Mouse (Mus musculus) forebrain, embryonic 14.5 days (tissue): ENCODE measurements around the gene Efna5. TPM values are rescaled to one million over a fixed set of nuclear protein-coding genes. Genes with fewer than 3 reads are reported as not detected.

ENCODE experiments used
- ATAC-seq: fragments of 200-750 bp; cut with Nextera tagmentation; 2 replicates; pipeline ENCODE4 v1.8.0; 2017; ENCODE audit warnings: mild to moderate bottlenecking, moderate library complexity
- DNase-seq: peaks from one replicate; pipeline ENCODE4 v3.0.0-alpha.2; 2015; ENCODE audit warnings: low spot score
- H3K27ac ChIP-seq: fragments of 300-500 bp; sonication (generic); 2 replicates; pipeline ENCODE4 v1.5.1; 2014; ENCODE audit warnings: low read depth, mild to moderate bottlenecking, control low read depth, low read length, moderate library complexity
- H3K27me3 ChIP-seq: fragments of 300-500 bp; sonication (generic); replicated peaks from 2 replicates; pipeline ENCODE4 v1.6.1; 2014; ENCODE audit warnings: low read length, control low read depth, mixed read lengths; ENCODE audit not compliant: control insufficient read depth, insufficient read depth
- H3K36me3 ChIP-seq: fragments of 300-500 bp; sonication (generic); 2 replicates; pipeline ENCODE4 v1.6.1; 2014; ENCODE audit warnings: low read length, control low read depth; ENCODE audit not compliant: control insufficient read depth, insufficient read depth
- H3K4me1 ChIP-seq: fragments of 300-500 bp; sonication (generic); 2 replicates; pipeline ENCODE4 v1.6.1; 2014; ENCODE audit warnings: antibody characterized with exemption, low read length, control low read depth; ENCODE audit not compliant: control insufficient read depth, insufficient read depth
- H3K4me2 ChIP-seq: fragments of 300-500 bp; sonication (generic); 2 replicates; pipeline ENCODE4 v1.6.1; 2014; ENCODE audit warnings: mild to moderate bottlenecking, control low read depth, low read length
- H3K4me3 ChIP-seq: fragments of 300-500 bp; sonication (generic); 2 replicates; pipeline ENCODE4 v1.5.1; 2014; ENCODE audit warnings: low read depth, low read length, control low read depth
- H3K9ac ChIP-seq: fragments of 300-500 bp; sonication (generic); 2 replicates; pipeline ENCODE4 v1.6.1; 2014; ENCODE audit warnings: mild to moderate bottlenecking, low read length, control low read depth, moderate library complexity
- H3K9me3 ChIP-seq: fragments of 300-500 bp; sonication (generic); replicated peaks from 2 replicates; pipeline ENCODE4 v1.6.1; 2016; ENCODE audit warnings: low read length, control low read depth, mixed read lengths; ENCODE audit not compliant: control insufficient read depth
- WGBS: fragments of 180-500 bp; shearing (Covaris S2); extraction: QIAGEN DNeasy Blood & Tissue Kit; methylation state at CpG from one replicate; pipeline ENCODE4 v1.1.7; 2014; 5-methylcytosine and 5-hydroxymethylcytosine counted together
- polyA plus RNA-seq: library from polyadenylated mRNA; unstranded; fragments of >200 nt; fragmentation: Nextera tagmentation; extraction: Ambion mirVana; gene quantifications from 2 replicates; pipeline ENCODE4 v1.2.1, GENCODE M21; 2014

Efna5 gene
- polyA plus RNA-seq, 1 experiment from 2014 or later, result 18.8 TPM

DNA sequence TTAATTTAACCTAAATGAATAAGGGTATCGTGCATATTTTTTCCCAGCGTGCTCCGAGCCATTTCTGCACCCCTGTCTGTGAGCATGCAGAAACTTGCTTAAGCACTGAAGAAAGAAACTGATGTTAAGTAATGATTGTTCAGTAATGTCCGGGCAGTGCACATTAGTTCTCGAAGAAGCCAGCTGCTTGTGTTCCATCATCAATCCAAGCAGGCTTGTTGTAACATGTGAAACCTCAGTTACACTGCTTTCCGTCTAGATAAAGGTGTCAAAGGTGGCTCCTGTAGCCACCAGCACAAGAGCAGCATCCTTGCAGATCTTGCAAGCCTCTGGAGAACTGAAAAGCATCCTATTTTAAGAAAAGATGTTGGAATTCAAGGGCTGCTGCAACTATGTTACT is 204.3 kb downstream of the Efna5 start:
- Histone ChIP-seq H3K36me3 (no peaks in the 10 kb centered on the region), H3K4me2 (no peak overlapping the region), H3K9ac (no peak overlapping the region), H3K4me3 (no peak overlapping the region), H3K9me3 (no peaks in the 10 kb centered on the region), H3K27ac (no peak overlapping the region), H3K27me3 (no peaks in the 10 kb centered on the region), H3K4me1 (no peaks in the 10 kb centered on the region)
- no peak for ATAC-seq
- 80% methylated on average over 6 of the region's 6 CpGs for WGBS
- DNase-seq, result no peak

DNA sequence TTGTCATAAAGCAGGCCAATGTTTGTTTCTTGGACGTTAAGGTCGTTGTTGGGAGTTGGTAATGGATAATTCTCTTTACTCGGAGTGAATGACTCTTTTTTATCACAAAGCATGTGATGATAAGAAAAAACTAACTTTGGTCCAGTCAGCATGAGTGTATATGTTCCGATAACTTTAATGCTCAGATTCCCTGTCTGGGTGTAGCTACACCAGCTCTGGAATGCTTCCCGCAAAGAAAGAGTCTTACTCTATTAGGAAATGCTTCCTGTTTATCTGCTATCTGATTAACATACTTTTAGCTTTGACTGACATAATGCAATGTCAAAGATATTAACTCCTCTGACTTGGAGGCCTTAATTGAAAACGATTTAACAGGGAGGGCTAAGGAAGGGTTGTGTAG is 204.7 kb downstream of the Efna5 start:
- no peak overlapping the region for H3K4me2 ChIP-seq
- DNase-seq (no peak), ATAC-seq (no peak)
- H3K9me3 ChIP-seq, result no peaks in the 10 kb centered on the region
- 58% methylated on average over 6 of the region's 6 CpGs for WGBS
- no peak overlapping the region for H3K9ac ChIP-seq
- H3K36me3 ChIP-seq, result no peaks in the 10 kb centered on the region
- no peak overlapping the region for H3K4me3 ChIP-seq
- H3K27me3 ChIP-seq, result no peaks in the 10 kb centered on the region
- no peaks in the 10 kb centered on the region for H3K4me1 ChIP-seq
- H3K27ac ChIP-seq, result no peak overlapping the region

DNA sequence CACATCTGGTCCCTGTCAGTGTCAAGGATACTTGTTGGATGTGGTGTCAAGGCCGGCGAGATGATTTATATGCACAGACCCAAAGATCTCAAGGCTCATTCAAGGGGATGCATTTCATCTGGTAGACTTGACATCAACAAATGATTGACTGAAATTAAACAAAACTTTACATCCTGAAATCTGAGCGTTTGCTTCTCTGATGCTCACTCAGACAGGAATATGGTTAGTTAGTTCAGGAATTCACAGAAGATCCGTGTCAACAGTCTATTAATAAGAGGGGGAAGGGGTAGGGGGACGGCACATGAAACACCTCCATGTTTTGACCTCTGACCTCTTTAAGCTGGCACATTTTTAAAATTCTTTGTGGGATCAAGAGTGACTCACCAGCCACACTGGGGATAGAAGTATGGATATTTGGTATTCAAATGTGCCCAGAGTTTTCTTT is 205.3 kb downstream of the Efna5 start:
- Histone ChIP-seq H3K9ac (no peak overlapping the region), H3K9me3 (no peaks in the 10 kb centered on the region), H3K4me1 (no peaks in the 10 kb centered on the region), H3K36me3 (no peaks in the 10 kb centered on the region), H3K27me3 (no peaks in the 10 kb centered on the region), H3K4me3 (no peak overlapping the region), H3K27ac (no peak overlapping the region), H3K4me2 (no peak overlapping the region)
- DNase-seq (no peak), ATAC-seq (no peak)
- WGBS, result 47% methylated on average over 5 of the region's 5 CpGs

DNA sequence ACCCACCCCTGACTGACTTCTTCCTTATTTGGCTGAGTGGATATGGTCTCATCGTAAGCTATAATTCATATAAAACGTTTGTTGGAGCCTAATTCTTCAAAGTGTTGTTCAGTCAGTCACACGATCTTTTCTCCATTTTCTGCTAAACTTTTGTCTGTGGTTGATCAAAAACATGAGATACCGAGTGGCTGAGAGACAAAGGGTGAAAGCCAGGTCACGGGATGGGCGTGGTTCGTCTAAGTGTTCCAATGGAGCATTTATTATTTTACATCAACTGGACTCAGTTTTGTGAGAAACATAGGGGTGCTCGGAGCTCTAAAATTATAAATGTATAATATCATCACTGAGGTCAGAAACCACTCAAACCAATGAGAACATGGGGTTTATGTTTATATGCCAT is 209.0 kb downstream of the Efna5 start:
- no peaks in the 10 kb centered on the region for H3K36me3 ChIP-seq
- no peak for DNase-seq
- H3K9ac ChIP-seq, result no peak overlapping the region
- ATAC-seq, result no peak
- H3K27ac ChIP-seq, result no peak overlapping the region
- H3K4me1 ChIP-seq, result no peaks in the 10 kb centered on the region
- H3K4me3 ChIP-seq, result no peak overlapping the region
- 84% methylated on average over 8 of the region's 8 CpGs for WGBS
- no peak overlapping the region for H3K4me2 ChIP-seq
- no peaks in the 10 kb centered on the region for H3K9me3 ChIP-seq
- H3K27me3 ChIP-seq, result no peaks in the 10 kb centered on the region

DNA sequence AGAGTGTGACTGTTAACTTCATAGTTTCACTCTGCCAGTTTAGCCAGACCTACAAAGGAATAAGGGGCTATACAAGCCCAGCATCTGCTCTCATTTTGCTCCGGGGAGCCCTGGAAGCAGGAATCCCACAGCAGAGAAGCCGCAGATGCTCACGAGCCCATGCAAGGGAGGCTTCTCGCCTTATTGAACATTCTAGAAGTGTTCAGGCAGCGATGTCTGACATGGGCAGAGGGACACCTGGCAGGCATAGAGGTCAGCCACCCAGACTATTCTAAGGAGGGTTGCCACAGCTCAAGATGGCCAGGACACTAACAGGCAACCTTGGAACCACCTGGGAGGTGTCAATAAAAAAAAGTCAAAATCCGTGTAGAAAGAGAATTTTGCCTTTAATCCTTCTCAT is 214.4 kb downstream of the Efna5 start:
- WGBS, result 87% methylated on average over 6 of the region's 6 CpGs
- Histone ChIP-seq H3K9ac (no peak overlapping the region), H3K27ac (no peak overlapping the region), H3K4me3 (no peak overlapping the region), H3K4me2 (no peak overlapping the region), H3K36me3 (no peaks in the 10 kb centered on the region), H3K4me1 (no peaks in the 10 kb centered on the region), H3K9me3 (no peaks in the 10 kb centered on the region), H3K27me3 (no peaks in the 10 kb centered on the region)
- ATAC-seq (no peak), DNase-seq (no peak)

DNA sequence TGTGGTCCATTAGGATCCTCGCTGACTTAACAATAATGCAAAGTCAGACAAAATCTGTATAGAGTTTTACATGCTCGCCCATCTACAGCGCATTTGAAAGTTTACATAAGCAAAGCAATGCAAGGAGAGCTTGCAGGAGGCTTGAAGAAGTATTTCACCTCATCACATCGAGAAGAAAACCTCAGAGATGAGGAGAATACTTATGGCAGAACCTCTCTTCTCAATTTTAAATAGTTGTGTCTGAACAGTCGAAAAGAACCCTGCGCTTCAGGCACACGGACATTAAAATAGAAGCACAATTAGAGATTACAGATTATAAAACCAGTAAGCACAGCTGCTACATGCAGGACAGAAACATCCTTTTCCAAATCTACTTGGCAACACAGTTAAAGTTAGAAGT is 215.3 kb downstream of the Efna5 start:
- H3K9ac ChIP-seq, result no peak overlapping the region
- ATAC-seq, result no peak
- no peak overlapping the region for H3K4me3 ChIP-seq
- H3K27ac ChIP-seq, result no peak overlapping the region
- no peaks in the 10 kb centered on the region for H3K9me3 ChIP-seq
- H3K27me3 ChIP-seq, result no peaks in the 10 kb centered on the region
- DNase-seq, result no peak
- no peaks in the 10 kb centered on the region; the same call in 1 of the 2 replicates for H3K4me1 ChIP-seq
- no peak overlapping the region for H3K4me2 ChIP-seq
- WGBS, result 88% methylated on average over 7 of the region's 7 CpGs
- no peaks in the 10 kb centered on the region for H3K36me3 ChIP-seq

DNA sequence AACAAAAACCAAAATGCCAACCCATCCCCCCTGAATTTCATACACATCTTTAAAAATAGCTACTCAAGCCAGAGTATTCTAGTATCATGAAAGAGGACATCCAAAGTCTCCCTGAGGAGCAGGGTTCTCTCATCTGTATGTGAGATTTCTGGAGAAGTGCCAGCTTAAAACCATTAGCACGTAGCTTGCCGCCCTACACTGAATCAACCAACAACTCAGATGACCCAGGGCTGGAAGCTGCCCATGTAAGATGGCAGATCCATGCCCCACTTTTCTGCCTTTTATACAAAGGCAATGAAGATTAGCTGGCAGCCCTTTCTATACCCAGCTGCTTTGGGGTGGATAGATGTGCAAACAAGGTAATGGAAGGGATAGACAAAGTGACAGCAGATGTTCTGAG is 216.4 kb downstream of the Efna5 start:
- no peaks in the 10 kb centered on the region for H3K27me3 ChIP-seq
- no peaks in the 10 kb centered on the region for H3K36me3 ChIP-seq
- ATAC-seq, result no peak
- WGBS, result 63% methylated on average over 2 of the region's 2 CpGs
- H3K4me1 ChIP-seq, result peaks cover 7% of the 10 kb centered on the region
- H3K9me3 ChIP-seq, result no peaks in the 10 kb centered on the region
- no peak overlapping the region for H3K4me3 ChIP-seq
- H3K4me2 ChIP-seq, result no peak overlapping the region
- no peak overlapping the region for H3K9ac ChIP-seq
- H3K27ac ChIP-seq, result no peak overlapping the region
- no peak for DNase-seq

DNA sequence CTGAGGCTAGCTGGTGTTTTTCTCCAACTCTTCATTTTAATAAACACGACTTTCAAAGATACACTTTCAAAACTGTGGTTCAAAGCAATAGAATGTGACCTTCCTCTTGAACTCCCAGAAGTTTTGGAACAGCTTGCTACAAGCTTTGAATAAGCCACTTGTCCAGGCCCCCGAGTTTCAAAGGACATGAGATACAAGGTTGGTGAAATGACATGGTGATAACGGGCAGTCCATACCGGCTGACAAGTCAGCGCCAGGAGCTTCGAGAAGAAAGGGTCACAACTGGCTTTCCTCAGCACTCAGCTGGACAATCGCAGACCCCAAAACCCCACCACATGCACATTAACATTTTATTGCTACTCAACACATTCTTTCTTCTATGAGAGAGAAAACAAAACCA is 219.3 kb downstream of the Efna5 start:
- no peak overlapping the region for H3K27ac ChIP-seq
- H3K36me3 ChIP-seq, result no peaks in the 10 kb centered on the region
- H3K9ac ChIP-seq, result no peak overlapping the region
- DNase-seq (no peak), ATAC-seq (no peak)
- no peaks in the 10 kb centered on the region for H3K27me3 ChIP-seq
- no peak overlapping the region for H3K4me2 ChIP-seq
- no peak overlapping the region for H3K4me3 ChIP-seq
- H3K9me3 ChIP-seq, result no peaks in the 10 kb centered on the region
- peaks cover 30% of the 10 kb centered on the region for H3K4me1 ChIP-seq
- 71% methylated on average over 7 of the region's 7 CpGs for WGBS

DNA sequence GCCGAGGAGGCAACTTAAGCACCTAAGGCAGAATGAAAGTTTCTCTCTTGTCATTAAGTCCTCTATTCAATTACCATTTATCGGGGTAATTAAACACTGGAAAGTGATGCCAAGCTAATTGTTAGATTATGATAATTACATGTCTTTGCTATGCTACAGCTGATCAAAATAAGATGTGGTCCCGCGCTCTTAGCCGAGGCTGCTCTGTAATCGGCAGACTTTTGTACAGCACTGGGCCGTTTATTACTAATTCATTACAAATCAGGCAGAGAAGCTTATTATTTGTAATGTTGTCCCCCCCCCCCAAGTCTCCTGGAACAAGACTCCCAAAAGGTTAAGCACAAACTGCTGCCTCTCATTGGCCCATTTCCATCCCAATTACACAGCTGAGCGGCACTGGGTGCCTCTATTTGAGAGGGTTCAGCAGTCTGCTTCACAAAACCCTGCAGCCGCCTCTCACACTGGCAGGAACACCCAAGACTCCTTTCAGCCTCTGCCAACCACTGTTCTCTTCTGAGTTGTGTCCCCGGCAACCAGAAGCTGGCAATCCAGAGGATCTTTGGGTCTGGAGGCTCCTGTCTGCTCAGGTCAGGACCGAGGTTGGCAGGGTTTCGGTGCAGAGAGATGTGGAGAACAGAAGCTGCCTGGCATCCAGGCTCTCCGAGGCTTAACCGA is 221.5 kb downstream of the Efna5 start:
- no peaks in the 10 kb centered on the region for H3K27me3 ChIP-seq
- WGBS, result 6% methylated on average over 14 of the region's 14 CpGs
- no peaks in the 10 kb centered on the region for H3K36me3 ChIP-seq
- ATAC-seq (peak; percentile 94), DNase-seq (peak; percentile 96)
- no peak overlapping the region for H3K4me3 ChIP-seq
- peaks cover 30% of the 10 kb centered on the region for H3K4me1 ChIP-seq
- no peak overlapping the region for H3K9ac ChIP-seq
- H3K27ac ChIP-seq, result 0 out of 2 replicates have a peak overlapping the region, but pooled peaks have one; percentile 23
- H3K9me3 ChIP-seq, result no peaks in the 10 kb centered on the region
- H3K4me2 ChIP-seq, result peak overlapping the region; percentile 36
